Mouse (Mus musculus) liver, embryonic 12.5 days (tissue): ENCODE results near the gene Gabarap. TPM values are rescaled to one million over a fixed set of nuclear protein-coding genes. Genes with fewer than 3 reads are reported as not detected.

Experiments used
- ATAC-seq: fragments of 200-750 bp; cut with Nextera tagmentation; 2 replicates; pipeline ENCODE4 v1.8.0; 2017; ENCODE audit warnings: moderate number of reproducible peaks, mild to moderate bottlenecking, moderate library complexity
- H3K27ac ChIP-seq: fragments of 300-500 bp; sonication (generic); 2 replicates; pipeline ENCODE4 v1.5.1; 2016; ENCODE audit warnings: mild to moderate bottlenecking
- H3K27me3 ChIP-seq: fragments of 300-500 bp; sonication (generic); replicated peaks from 2 replicates; pipeline ENCODE4 v1.6.1; 2016; ENCODE audit warnings: mild to moderate bottlenecking, moderate library complexity
- H3K36me3 ChIP-seq: fragments of 300-500 bp; sonication (generic); 2 replicates; pipeline ENCODE4 v1.6.1; 2016; ENCODE audit warnings: mild to moderate bottlenecking, moderate library complexity
- H3K4me1 ChIP-seq: fragments of 300-500 bp; sonication (generic); 2 replicates; pipeline ENCODE4 v1.6.1; 2016
- H3K4me2 ChIP-seq: fragments of 300-500 bp; sonication (generic); 2 replicates; pipeline ENCODE4 v1.6.1; 2016; ENCODE audit warnings: mild to moderate bottlenecking, moderate library complexity
- H3K4me3 ChIP-seq: fragments of 300-500 bp; sonication (generic); 2 replicates; pipeline ENCODE4 v1.5.1; 2016; ENCODE audit warnings: mild to moderate bottlenecking, moderate library complexity
- H3K9ac ChIP-seq: fragments of 300-500 bp; sonication (generic); 2 replicates; pipeline ENCODE4 v1.6.1; 2016; ENCODE audit warnings: mild to moderate bottlenecking, moderate library complexity
- H3K9me3 ChIP-seq: fragments of 300-500 bp; sonication (generic); replicated peaks from 2 replicates; pipeline ENCODE4 v1.6.1; 2016; ENCODE audit warnings: mild to moderate bottlenecking, moderate library complexity
- WGBS: fragments of 180-500 bp; shearing (Covaris S2); methylation state at CpG from one replicate; pipeline ENCODE4 v1.1.7; 2016; ENCODE audit not compliant: insufficient replicate concordance; 5-methylcytosine and 5-hydroxymethylcytosine counted together
- polyA plus RNA-seq: library from polyadenylated mRNA; unstranded; fragments of >200 nt; fragmentation: Nextera tagmentation; extraction: Ambion mirVana; gene quantifications from 2 replicates; pipeline ENCODE4 v1.2.1, GENCODE M21; 2016

Gabarap gene
- polyA plus RNA-seq, 1 experiment from 2014 or later, result 260 TPM

- Histone ChIP-seq H3K9me3 (no peaks in the 10 kb centered on the region), H3K36me3 (peaks cover 57% of the 10 kb centered on the region), H3K4me1 (peaks cover 42% of the 10 kb centered on the region), H3K27me3 (no peaks in the 10 kb centered on the region), H3K9ac (peak overlapping the region; percentile 87; the same call in 1 of the 2 replicates), H3K4me2 (peak overlapping the region; percentile 82), H3K4me3 (peak overlapping the region; percentile 86), H3K27ac (peak overlapping the region; percentile 18; the same call in 1 of the 2 replicates)
- no peak for ATAC-seq
- WGBS, result 86% methylated on average over 3 of the region's 3 CpGs
Measured at GRCm38 (mm10) chr11:69992932-69993331, 2.0 kb downstream of the Gabarap start.

DNA sequence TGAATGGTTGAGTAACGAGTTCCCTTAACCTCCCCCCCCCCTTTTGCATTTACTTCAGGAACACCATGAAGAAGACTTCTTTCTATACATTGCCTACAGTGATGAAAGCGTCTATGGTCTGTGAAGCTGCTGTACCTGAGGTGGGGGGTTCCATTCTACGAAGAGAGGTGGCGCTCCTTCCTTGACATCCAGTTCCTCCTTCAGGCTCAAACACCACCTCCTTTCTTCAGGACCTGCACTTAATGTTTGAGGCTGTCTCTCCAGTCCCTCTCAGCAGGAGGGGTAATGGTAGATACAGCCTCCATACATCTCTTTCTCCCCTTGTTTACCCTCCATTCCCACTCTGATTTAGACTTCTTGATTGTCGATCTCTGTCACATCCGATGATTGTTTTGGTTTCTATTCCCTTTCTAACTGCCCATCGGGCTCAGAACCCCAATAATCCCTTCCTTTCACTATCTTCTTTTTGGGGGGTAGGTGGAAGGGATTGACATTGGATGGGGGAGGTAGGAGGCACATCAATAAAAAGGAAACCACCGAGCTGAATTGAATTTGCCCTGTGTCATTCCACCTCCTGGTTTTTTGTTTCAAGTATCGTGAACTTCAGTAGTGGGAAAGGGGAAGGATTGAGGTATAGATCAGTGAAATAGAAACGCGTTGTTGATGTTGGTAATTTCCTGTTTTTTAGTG is 3.6 kb downstream of the Gabarap start:
- Histone ChIP-seq H3K36me3 (peaks cover 57% of the 10 kb centered on the region), H3K4me2 (peak overlapping the region; percentile 88), H3K27ac (peak overlapping the region; percentile 97), H3K4me1 (peaks cover 58% of the 10 kb centered on the region), H3K27me3 (no peaks in the 10 kb centered on the region), H3K4me3 (peak overlapping the region; percentile 97), H3K9me3 (no peaks in the 10 kb centered on the region), H3K9ac (peak overlapping the region; percentile 99)
- no peak for ATAC-seq
- WGBS, result 74% methylated on average over 11 of the region's 11 CpGs

GRCm38 (mm10) chr11:69995391-69995960 is 4.5 kb downstream of the Gabarap start, which contains the start of gene Phf23:
Gene Phf23, plus strand, starts transcription at chr11:69995777.
- Histone ChIP-seq H3K4me3 (peak within 1 kb of the TSS; percentile 97), H3K27me3 (no peaks in the 10 kb centered on the region), H3K9me3 (no peaks in the 10 kb centered on the region), H3K4me1 (peaks cover 58% of the 10 kb centered on the region), H3K36me3 (peaks cover 54% of the 10 kb centered on the region), H3K4me2 (peak within 1 kb of the TSS; percentile 88), H3K9ac (peak within 1 kb of the TSS; percentile 99), H3K27ac (peak within 1 kb of the TSS; percentile 97)
- 1% methylated on average over 36 of the region's 36 CpGs for WGBS
- ATAC-seq, result peak; percentile 82

DNA sequence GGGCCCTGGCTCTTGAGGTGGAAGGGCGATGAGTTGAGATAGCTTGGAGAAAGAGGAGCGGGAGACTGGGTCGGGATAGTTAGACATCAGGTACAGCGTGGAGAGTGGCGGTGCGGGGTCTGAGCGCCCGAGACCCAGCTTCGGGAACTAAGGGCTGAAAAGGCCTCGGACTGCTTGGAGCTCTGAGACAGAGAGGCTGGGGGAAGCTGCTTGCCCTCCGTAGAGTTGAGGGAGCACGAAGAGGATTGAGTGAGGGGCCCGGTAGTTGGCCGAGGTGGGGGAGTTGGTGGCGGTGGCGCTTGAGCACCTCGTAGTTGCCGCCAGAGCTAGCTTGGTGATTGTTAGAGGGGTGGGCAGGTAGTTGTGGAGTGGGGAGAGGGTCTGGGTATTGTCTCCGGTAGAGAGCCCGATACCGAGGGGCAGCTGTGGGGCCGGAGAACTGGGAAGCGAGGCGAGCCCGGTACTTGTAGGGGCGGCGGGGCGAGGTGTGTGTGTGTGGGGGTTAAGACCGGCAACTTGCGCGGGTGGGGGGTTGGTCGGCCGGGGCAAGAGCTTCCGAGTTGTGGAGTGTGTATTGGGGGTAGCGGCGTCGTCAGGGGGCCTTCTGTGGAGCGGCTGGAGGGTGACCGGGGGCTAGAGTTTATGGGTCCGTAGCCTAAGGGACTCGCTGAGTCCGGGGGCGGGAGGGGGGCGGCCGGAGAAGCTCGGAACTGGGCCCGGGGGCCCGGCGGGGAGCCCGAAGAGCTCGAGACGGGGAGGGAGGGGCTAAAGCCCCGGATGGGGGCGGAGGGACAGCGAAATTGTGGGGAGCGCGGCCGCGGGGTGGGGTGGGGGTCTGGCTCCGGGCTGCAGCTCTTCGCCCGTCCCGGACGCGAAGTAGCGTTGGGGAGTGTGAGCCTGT is 5.5 kb downstream of the Gabarap start:
- peak; percentile 17 for ATAC-seq
- H3K36me3 ChIP-seq, result peaks cover 53% of the 10 kb centered on the region
- under 1% methylated on average over 65 of the region's 66 CpGs for WGBS

DNA sequence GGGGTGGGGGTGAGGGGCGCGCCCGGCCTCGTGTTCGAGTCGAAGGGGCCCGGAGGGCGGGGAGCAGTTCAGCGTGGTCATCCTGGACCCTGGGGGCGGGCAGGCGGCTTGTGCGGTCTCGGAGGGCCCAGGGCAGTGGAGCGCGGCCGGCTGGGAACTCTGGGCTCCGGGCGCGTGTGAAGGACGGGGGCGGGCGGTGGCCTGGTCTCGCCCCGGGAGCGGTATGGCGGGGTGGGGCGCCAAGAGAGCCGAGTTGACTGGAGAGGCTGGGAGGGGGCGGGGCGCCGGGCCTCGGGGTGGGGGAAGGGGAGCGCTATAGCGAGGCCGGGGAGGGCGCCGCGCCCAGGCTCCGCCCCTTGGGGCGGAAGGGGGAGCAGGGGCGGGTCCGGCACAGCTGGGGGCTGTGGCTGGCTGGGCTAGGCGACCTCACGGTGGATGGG is 6.1 kb downstream of the Gabarap start:
- Histone ChIP-seq H3K4me3 (peak overlapping the region; percentile 97), H3K27me3 (no peaks in the 10 kb centered on the region), H3K9me3 (no peaks in the 10 kb centered on the region), H3K36me3 (peaks cover 53% of the 10 kb centered on the region), H3K4me2 (peak overlapping the region; percentile 88), H3K27ac (peak overlapping the region; percentile 97), H3K4me1 (peaks cover 69% of the 10 kb centered on the region), H3K9ac (peak overlapping the region; percentile 99)
- 0% methylated on average over 31 of the region's 44 CpGs for WGBS
- peak; percentile 75 for ATAC-seq

More for the DNA sequence above, 5.5 kb downstream of the Gabarap start:
- H3K27me3 ChIP-seq, result no peaks in the 10 kb centered on the region
- peak overlapping the region; percentile 88 for H3K4me2 ChIP-seq
- H3K4me3 ChIP-seq, result peak overlapping the region; percentile 97
- H3K9me3 ChIP-seq, result no peaks in the 10 kb centered on the region
- H3K27ac ChIP-seq, result peak overlapping the region; percentile 97
- H3K4me1 ChIP-seq, result peaks cover 64% of the 10 kb centered on the region
- peak overlapping the region; percentile 99 for H3K9ac ChIP-seq

GRCm38 (mm10) chr11:69998567-69999491 is 7.9 kb downstream of the Gabarap start:
- Histone ChIP-seq H3K9me3 (no peaks in the 10 kb centered on the region), H3K27me3 (no peaks in the 10 kb centered on the region), H3K27ac (peak overlapping the region; percentile 97), H3K4me1 (peaks cover 71% of the 10 kb centered on the region), H3K4me3 (no peak overlapping the region), H3K4me2 (peak overlapping the region; percentile 88; the same call in 1 of the 2 replicates), H3K9ac (no peak overlapping the region), H3K36me3 (peaks cover 39% of the 10 kb centered on the region)
- WGBS, result 86% methylated on average over 27 of the region's 27 CpGs
- ATAC-seq, result no peak

DNA sequence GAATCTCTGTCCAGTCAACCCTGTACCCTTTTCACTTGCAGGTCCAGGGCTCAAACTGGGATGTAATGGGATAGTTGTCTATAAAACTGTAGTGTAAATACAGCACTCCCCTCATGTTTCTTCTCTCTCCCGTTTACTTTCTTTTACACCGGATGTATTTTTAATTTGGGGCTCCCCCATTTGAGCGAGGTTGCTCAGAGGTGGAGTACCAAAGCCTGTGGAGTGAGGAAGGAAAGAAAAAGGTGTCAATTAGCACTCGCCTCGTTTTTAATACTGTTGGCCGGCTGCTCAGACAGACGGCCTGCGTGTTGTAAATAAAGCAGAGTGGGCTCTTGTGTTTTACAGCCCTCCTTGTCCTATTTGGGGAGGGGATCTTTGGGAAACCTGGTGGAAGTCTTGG is 8.7 kb downstream of the Gabarap start:
- Histone ChIP-seq H3K4me1 (peaks cover 67% of the 10 kb centered on the region), H3K4me3 (peak overlapping the region; percentile 73; the same call in 1 of the 2 replicates), H3K4me2 (peak overlapping the region; percentile 97), H3K27ac (peak overlapping the region; percentile 87), H3K9ac (no peak overlapping the region), H3K9me3 (no peaks in the 10 kb centered on the region), H3K27me3 (no peaks in the 10 kb centered on the region), H3K36me3 (peaks cover 33% of the 10 kb centered on the region)
- WGBS, result 88% methylated on average over 8 of the region's 8 CpGs
- ATAC-seq, result no peak

GRCm38 (mm10) chr11:70000396-70000898 is 9.5 kb downstream of the Gabarap start, which contains the start of gene Dvl2:
Gene Dvl2, plus strand, starts transcription at chr11:70000595.
- H3K4me3 ChIP-seq, result peak within 1 kb of the TSS; percentile 73
- H3K9me3 ChIP-seq, result no peaks in the 10 kb centered on the region
- peak within 1 kb of the TSS; percentile 87 for H3K27ac ChIP-seq
- peaks cover 62% of the 10 kb centered on the region for H3K4me1 ChIP-seq
- peak within 1 kb of the TSS; percentile 97 for H3K4me2 ChIP-seq
- peak within 1 kb of the TSS; percentile 84 for H3K9ac ChIP-seq
- peak; percentile 28 for ATAC-seq
- under 1% methylated on average over 48 of the region's 48 CpGs for WGBS
- peaks cover 38% of the 10 kb centered on the region for H3K36me3 ChIP-seq
- H3K27me3 ChIP-seq, result no peaks in the 10 kb centered on the region

- ATAC-seq, result no peak
- Histone ChIP-seq H3K36me3 (peaks cover 45% of the 10 kb centered on the region), H3K4me2 (peak overlapping the region; percentile 97), H3K27me3 (no peaks in the 10 kb centered on the region), H3K9ac (peak overlapping the region; percentile 84), H3K9me3 (no peaks in the 10 kb centered on the region), H3K27ac (peak overlapping the region; percentile 87; the same call in 1 of the 2 replicates), H3K4me3 (peak overlapping the region; percentile 73), H3K4me1 (peaks cover 62% of the 10 kb centered on the region)
- 10% methylated on average over 8 of the region's 8 CpGs for WGBS
Measured at GRCm38 (mm10) chr11:70001159-70001558, 10.2 kb downstream of the Gabarap start.

GRCm38 (mm10) chr11:70001865-70002264 is 10.9 kb downstream of the Gabarap start:
- no peaks in the 10 kb centered on the region for H3K27me3 ChIP-seq
- H3K27ac ChIP-seq, result no peak overlapping the region
- no peaks in the 10 kb centered on the region for H3K9me3 ChIP-seq
- H3K9ac ChIP-seq, result no peak overlapping the region
- ATAC-seq, result no peak
- 0 out of 2 replicates have a peak overlapping the region, but pooled peaks have one; percentile 73 for H3K4me3 ChIP-seq
- H3K4me1 ChIP-seq, result peaks cover 61% of the 10 kb centered on the region
- peak overlapping the region; percentile 97 for H3K4me2 ChIP-seq
- H3K36me3 ChIP-seq, result peaks cover 52% of the 10 kb centered on the region
